Mouse (Mus musculus) midbrain, embryonic 16.5 days (tissue): ENCODE data around the gene Abhd16b. TPM values are rescaled to one million over a fixed set of nuclear protein-coding genes. Genes with fewer than 3 reads are reported as not detected.
A peak's percentile ranks its signal among the peaks of the same experiment; 100 is the strongest.

Source experiments
- ATAC-seq: fragments of 200-750 bp; cut with Nextera tagmentation; 2 replicates; pipeline ENCODE4 v1.8.0; 2017; ENCODE audit warnings: moderate TSS enrichment
- H3K27ac ChIP-seq: fragments of 300-500 bp; sonication (generic); 2 replicates; pipeline ENCODE4 v1.5.1; 2014; ENCODE audit warnings: mild to moderate bottlenecking, low read length, mixed read lengths
- H3K27me3 ChIP-seq: fragments of 300-500 bp; sonication (generic); 2 replicates; pipeline ENCODE4 v1.6.1; 2014; ENCODE audit warnings: low read depth, low read length, mixed read lengths; ENCODE audit not compliant: control insufficient read depth, insufficient read depth
- H3K36me3 ChIP-seq: fragments of 300-500 bp; sonication (generic); 2 replicates; pipeline ENCODE4 v1.6.1; 2014; ENCODE audit warnings: mild to moderate bottlenecking, low read length, moderate library complexity, mixed read lengths; ENCODE audit not compliant: control insufficient read depth, insufficient read depth
- H3K4me1 ChIP-seq: fragments of 300-500 bp; sonication (generic); 2 replicates; pipeline ENCODE4 v1.6.1; 2014; ENCODE audit warnings: mild to moderate bottlenecking, low read length, mixed read lengths; ENCODE audit not compliant: control insufficient read depth, insufficient read depth
- H3K4me2 ChIP-seq: fragments of 300-500 bp; sonication (generic); 2 replicates; pipeline ENCODE4 v1.6.1; 2014; ENCODE audit warnings: mild to moderate bottlenecking, low read length, mixed read lengths
- H3K4me3 ChIP-seq: fragments of 300-500 bp; sonication (generic); 2 replicates; pipeline ENCODE4 v1.5.1; 2014; ENCODE audit warnings: low read depth, mild to moderate bottlenecking, low read length, moderate library complexity, mixed read lengths
- H3K9ac ChIP-seq: fragments of 300-500 bp; sonication (generic); 2 replicates; pipeline ENCODE4 v1.6.1; 2014; ENCODE audit warnings: low read depth, low read length, mixed read lengths
- H3K9me3 ChIP-seq: fragments of 300-500 bp; sonication (generic); replicated peaks from 2 replicates; pipeline ENCODE4 v1.6.1; 2014; ENCODE audit warnings: mild to moderate bottlenecking, low read length, mixed read lengths; ENCODE audit not compliant: control insufficient read depth, poor library complexity, severe bottlenecking
- WGBS: fragments of 180-500 bp; shearing (Covaris S2); extraction: QIAGEN DNeasy Blood & Tissue Kit; methylation state at CpG from one replicate; pipeline ENCODE4 v1.1.7; 2014; 5-methylcytosine and 5-hydroxymethylcytosine counted together
- polyA plus RNA-seq: library from polyadenylated mRNA; unstranded; fragments of >200 nt; fragmentation: Nextera tagmentation; extraction: Ambion mirVana; gene quantifications from 2 replicates; pipeline ENCODE4 v1.2.1, GENCODE M21; 2015

The Abhd16b gene
- polyA plus RNA-seq, 1 experiment from 2014 or later, result not detected

- ATAC-seq, result no peak
- no peak overlapping the region for H3K27ac ChIP-seq
- no peaks in the 10 kb centered on the region for H3K9me3 ChIP-seq
- no peak overlapping the region for H3K4me3 ChIP-seq
- no peak overlapping the region for H3K4me2 ChIP-seq
- H3K4me1 ChIP-seq, result peaks cover 15% of the 10 kb centered on the region
- peaks cover 3% of the 10 kb centered on the region for H3K27me3 ChIP-seq
- H3K36me3 ChIP-seq, result no peaks in the 10 kb centered on the region
- 100% methylated on average over 1 of the region's 1 CpGs for WGBS
- H3K9ac ChIP-seq, result no peak overlapping the region
These were observed 31.4 kb upstream of the Abhd16b start for GRCm38 (mm10) chr2:181461536-181462100.

- no peak overlapping the region for H3K4me3 ChIP-seq
- WGBS, result 94% methylated on average over 1 of the region's 1 CpGs
- peaks cover 3% of the 10 kb centered on the region for H3K27me3 ChIP-seq
- no peak overlapping the region for H3K9ac ChIP-seq
- no peak overlapping the region for H3K27ac ChIP-seq
- H3K4me1 ChIP-seq, result peaks cover 8% of the 10 kb centered on the region
- H3K9me3 ChIP-seq, result no peaks in the 10 kb centered on the region
- no peaks in the 10 kb centered on the region for H3K36me3 ChIP-seq
- H3K4me2 ChIP-seq, result no peak overlapping the region
- ATAC-seq, result no peak
These were observed 30.4 kb upstream of the Abhd16b start for GRCm38 (mm10) chr2:181462604-181463003.

GRCm38 (mm10) chr2:181463008-181463738 lies 29.8 kb upstream of the Abhd16b start:
- Histone ChIP-seq H3K4me1 (peaks cover 3% of the 10 kb centered on the region; the same call in 1 of the 2 replicates), H3K4me2 (peak overlapping the region; percentile 32; the same call in 1 of the 2 replicates), H3K9me3 (no peaks in the 10 kb centered on the region), H3K36me3 (no peaks in the 10 kb centered on the region), H3K27ac (no peak overlapping the region), H3K9ac (no peak overlapping the region), H3K4me3 (no peak overlapping the region), H3K27me3 (peaks cover 3% of the 10 kb centered on the region)
- 44% methylated on average over 7 of the region's 7 CpGs for WGBS
- 0 out of 2 replicates have a peak, but pooled peaks have one; percentile 12 for ATAC-seq

GRCm38 (mm10) chr2:181465423-181465822 lies 27.6 kb upstream of the Abhd16b start:
- Histone ChIP-seq H3K4me1 (no peaks in the 10 kb centered on the region), H3K4me3 (no peak overlapping the region), H3K27me3 (peaks cover under 1% of the 10 kb centered on the region), H3K9me3 (no peaks in the 10 kb centered on the region), H3K36me3 (no peaks in the 10 kb centered on the region), H3K27ac (no peak overlapping the region), H3K4me2 (no peak overlapping the region), H3K9ac (no peak overlapping the region)
- 57% methylated on average over 3 of the region's 3 CpGs for WGBS
- no peak for ATAC-seq

- Histone ChIP-seq H3K4me3 (no peak overlapping the region), H3K9me3 (no peaks in the 10 kb centered on the region), H3K27me3 (no peaks in the 10 kb centered on the region), H3K27ac (no peak overlapping the region), H3K36me3 (no peaks in the 10 kb centered on the region), H3K4me1 (no peaks in the 10 kb centered on the region), H3K9ac (no peak overlapping the region), H3K4me2 (no peak overlapping the region)
- no peak for ATAC-seq
- WGBS, result 82% methylated on average over 2 of the region's 2 CpGs
These were observed 22.7 kb upstream of the Abhd16b start for GRCm38 (mm10) chr2:181470285-181470684.

GRCm38 (mm10) chr2:181471246-181471645 lies 21.8 kb upstream of the Abhd16b start:
- no peaks in the 10 kb centered on the region for H3K9me3 ChIP-seq
- 58% methylated on average over 5 of the region's 5 CpGs for WGBS
- no peak overlapping the region for H3K4me3 ChIP-seq
- H3K4me2 ChIP-seq, result no peak overlapping the region
- no peaks in the 10 kb centered on the region for H3K4me1 ChIP-seq
- no peak overlapping the region for H3K27ac ChIP-seq
- ATAC-seq, result no peak
- no peaks in the 10 kb centered on the region for H3K27me3 ChIP-seq
- no peaks in the 10 kb centered on the region for H3K36me3 ChIP-seq
- no peak overlapping the region for H3K9ac ChIP-seq

GRCm38 (mm10) chr2:181472256-181472827 lies 20.7 kb upstream of the Abhd16b start:
- Histone ChIP-seq H3K4me1 (no peaks in the 10 kb centered on the region), H3K27ac (no peak overlapping the region), H3K9me3 (no peaks in the 10 kb centered on the region), H3K36me3 (no peaks in the 10 kb centered on the region), H3K4me3 (no peak overlapping the region), H3K4me2 (no peak overlapping the region), H3K27me3 (no peaks in the 10 kb centered on the region), H3K9ac (no peak overlapping the region)
- 81% methylated on average over 1 of the region's 1 CpGs for WGBS
- no peak for ATAC-seq

GRCm38 (mm10) chr2:181483120-181483519 lies 9.9 kb upstream of the Abhd16b start:
- no peak overlapping the region for H3K27ac ChIP-seq
- no peaks in the 10 kb centered on the region for H3K9me3 ChIP-seq
- no peaks in the 10 kb centered on the region for H3K27me3 ChIP-seq
- no peak overlapping the region for H3K4me2 ChIP-seq
- ATAC-seq, result no peak
- no peaks in the 10 kb centered on the region for H3K36me3 ChIP-seq
- H3K4me1 ChIP-seq, result no peaks in the 10 kb centered on the region
- WGBS, result 44% methylated on average over 2 of the region's 2 CpGs
- H3K4me3 ChIP-seq, result no peak overlapping the region
- no peak overlapping the region for H3K9ac ChIP-seq
